Mouse (Mus musculus): ENCODE results near the gene Tmem184a.
A peak's percentile ranks its signal among the peaks of the same experiment; 100 is the strongest.

Gene Tmem184a

DNA sequence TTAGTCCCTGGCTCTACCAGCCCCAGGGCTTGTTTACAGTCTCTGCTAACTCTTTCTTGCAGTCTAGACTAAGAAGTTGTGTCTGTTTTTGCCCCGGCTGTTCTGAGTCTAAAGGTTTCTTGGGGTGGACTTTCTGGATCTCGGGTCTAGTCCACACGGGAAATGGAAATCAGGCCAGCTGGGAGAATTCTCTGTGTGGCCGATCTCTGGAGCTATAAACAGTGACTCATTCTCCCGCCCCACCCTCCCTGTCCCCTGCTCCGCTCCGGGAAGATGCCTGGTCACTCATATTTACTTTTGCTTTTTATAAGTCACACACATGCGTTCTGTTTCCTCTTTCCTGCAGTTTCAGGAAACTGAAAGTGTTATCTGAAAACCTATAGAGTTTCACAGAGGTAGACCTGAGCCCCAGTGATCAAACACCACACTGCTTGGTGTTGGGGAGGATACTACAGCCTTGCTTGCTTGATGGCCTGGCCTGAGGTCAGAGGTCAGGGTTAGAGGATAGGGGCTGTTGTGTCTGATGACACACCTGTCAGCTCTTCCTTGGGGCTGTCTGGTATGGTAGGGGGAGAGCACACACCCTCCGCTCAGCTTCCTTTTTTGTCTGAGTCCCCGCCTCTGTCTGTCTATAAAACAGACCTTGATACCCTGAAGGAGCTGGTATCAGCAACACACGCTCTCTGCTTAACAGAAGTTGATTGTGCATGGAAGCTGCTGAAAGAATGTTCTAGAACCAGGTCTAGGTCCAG lies 26.2 kb downstream of the Tmem184a start:
- no peak for DNase-seq (ENCODE audit: low spot score)

DNA sequence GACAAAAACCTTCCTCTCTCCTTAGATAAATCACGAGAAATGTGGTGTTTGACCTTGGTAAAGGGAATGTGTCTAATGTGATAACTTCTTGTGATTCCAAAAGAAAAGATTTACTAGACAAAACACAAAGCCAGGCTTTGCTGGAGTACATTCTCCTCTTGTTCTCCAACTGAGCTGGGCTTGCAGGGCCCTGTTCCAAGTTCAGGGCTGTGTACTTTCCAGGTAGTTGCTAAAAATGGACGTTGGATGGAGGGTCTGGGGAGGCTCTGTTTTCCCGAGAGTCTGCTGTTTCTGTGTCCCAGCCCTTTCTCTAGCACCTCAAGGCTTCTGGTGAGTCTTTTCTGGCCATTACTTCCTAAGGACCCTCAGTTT lies 26.8 kb downstream of the Tmem184a start:
- no peak for DNase-seq (ENCODE audit: low spot score)

DNA sequence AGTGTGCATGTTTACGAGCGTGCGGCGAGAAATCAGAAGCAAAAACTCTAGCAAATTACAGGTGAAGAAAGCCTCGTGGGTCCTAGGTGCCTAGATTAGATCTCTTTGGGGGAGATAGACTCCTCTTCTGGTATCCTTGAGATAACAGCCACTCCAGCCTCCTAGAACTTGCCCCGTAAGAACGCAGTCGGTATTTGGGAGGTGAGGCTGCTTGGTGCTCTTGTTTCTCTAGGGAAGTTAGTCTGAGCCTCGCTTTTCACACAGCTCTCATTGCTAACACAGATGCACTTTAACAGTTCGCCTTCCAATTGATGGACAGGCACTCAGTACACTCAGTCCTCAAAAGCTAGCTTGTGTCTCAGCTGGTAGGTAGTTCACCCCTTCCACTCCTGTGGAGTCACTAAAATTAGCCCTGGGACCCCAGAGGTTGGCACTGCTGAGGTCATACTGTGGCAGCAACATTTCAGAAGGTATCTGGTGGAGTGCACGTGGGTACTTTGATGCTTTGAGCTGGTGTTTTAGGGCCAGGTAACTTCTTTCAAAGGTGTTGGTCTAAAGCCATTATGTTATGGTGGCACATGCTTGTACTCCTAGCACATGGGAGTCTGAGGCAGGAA lies 27.4 kb downstream of the Tmem184a start:
- no peak for DNase-seq (ENCODE audit: low spot score)

DNA sequence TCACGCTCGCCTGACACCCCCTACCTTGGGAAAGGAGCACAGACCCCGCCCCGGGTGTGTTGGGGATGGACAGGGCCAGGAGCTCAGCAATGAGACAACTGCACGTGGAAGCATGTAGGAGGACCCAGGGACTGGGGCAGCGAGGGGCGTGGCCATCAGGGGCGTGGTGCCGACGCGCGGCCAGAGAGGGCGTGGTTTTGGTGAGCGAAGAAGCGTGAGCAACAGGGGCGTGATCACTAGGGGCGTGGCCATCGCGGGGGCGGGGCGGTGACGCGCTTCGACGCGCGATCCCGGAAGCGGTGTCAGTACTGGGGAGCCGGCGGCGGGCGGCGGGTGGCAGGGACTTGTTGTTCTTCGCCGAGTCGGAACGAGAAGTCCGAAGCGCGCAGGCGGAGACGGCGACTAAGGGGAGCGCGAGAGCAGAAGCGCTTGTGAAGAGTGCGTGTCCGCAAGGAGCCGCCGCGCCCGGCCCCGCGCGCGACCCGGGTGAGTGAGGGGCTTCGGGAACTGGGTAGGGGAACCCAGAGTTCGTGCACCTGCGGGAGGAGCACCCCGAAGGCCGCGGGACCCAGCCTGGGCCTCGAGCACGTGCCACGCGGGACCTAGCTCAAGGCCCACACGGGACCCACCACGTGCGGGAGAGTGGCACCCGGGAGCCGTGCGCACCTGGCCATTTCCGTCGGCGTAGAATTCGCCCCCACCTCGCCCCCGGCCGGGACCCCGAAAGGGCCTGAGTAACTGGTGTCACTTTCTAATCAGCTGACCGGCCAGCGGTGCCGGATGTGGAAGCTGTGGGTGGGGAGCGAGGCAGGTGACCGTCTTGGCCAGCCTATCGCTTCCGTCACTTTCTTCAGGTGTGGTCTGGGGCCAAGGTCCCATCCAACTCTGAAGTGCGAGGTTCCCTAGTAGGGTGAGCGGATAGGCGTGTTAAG lies 28.2 kb downstream of the Tmem184a start, which contains the start of gene Mafk:
Gene Mafk, plus strand, starts transcription at position 287 of the 932 bp plus-strand sequence.
- DNase-seq (ENCODE audit: low spot score), result peak; percentile 100

DNA sequence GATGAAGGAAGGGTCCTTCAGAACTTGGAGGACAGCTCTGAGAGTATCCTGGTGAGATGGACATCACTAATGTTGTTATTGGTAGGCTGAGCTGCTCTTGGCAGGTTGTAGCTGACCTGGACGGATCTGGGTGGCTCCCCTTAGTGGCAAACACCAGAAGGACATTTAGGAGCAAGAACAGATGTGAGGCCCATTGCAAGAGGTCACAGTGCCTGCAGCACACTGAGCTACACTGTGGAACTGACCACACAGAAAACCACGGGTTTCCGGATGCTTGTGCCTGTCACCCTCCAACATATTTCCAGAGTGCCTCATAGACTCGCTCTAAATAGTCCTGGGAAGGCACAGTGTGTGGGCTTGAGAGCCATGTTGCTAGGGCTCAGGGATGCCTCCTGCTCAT lies 30.3 kb downstream of the Tmem184a start:
- peak; percentile 48 for DNase-seq (ENCODE audit: low spot score)

DNA sequence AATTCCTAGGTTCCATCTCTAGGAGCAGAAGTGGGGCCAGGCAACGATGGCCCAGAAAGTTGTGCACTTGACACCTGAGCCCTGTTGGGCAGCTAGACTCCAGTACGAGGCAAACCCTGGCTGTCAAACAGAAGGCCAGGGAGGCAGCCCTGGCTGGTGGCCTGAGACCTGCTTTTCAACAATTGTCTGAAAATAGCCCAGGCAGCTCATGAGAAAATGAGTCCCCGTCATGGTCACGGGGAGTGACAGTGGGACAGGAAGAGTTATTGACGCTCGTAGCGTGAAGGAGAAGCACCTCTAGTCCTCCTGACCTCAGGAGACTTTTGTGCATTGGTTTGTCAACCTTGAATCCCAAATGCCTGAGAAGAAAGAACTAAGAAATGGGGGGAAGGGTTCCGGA lies 38.3 kb downstream of the Tmem184a start:
- DNase-seq (ENCODE audit: low spot score), result no peak

DNA sequence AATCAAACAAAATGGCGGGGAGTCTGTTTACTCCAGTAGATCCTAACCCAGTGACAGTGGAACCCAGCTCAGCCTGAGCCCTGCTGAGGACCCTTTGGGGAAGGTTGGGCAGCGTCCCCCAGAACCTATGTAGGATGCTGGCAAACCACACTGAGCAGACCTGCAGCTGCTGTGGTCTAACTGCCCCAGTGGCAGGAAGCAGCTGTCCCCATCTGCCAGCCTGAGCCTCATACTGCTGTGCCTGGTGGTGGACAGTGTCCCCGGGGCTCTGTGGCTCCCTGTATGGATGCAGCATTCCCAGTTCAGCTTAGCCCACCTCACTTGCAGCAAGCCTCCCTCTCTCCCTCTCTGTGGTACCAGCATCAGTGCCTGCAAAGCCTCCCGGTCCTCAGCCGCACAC lies 42.8 kb downstream of the Tmem184a start:
- DNase-seq (ENCODE audit: low spot score), result no peak

DNA sequence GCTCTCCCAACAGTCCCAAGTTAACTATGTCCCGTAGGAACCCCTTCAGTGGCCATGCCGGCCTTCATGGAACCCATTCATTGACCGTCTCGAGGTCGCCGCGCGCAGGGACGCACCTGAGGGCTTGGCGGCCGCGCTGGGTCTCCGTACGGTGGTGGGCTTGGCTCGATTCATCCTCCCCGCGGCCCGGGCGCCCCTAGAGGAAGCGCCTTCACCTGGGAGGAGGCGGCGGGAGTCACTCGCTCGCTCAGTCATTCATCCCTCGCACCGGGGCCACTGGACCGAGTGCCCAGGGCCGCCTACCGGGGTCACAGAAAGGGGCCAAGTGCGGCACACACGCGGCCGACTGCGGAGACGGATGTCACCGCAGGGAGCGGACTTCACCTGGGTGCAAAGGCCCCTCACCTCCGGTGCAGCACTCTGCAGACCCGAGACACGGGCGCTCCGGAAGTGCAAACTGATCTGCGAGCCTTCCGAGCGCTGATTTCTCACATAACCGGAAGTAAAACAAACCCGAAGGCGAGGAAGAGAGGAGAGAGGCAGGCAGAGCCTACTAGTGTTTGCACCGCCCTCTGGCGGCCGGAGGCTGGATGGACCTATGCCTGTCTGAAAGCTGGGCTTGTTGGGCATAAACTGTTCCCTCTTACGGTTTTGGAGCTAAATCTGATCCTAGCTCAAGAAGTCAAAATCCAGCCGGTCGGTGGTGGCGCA lies 44.3 kb downstream of the Tmem184a start, which contains the start of gene Ints1:
Gene Ints1, minus strand, starts transcription at position 459 of the 711 bp plus-strand sequence.
- peak; percentile 98 for DNase-seq (ENCODE audit: low spot score)

DNA sequence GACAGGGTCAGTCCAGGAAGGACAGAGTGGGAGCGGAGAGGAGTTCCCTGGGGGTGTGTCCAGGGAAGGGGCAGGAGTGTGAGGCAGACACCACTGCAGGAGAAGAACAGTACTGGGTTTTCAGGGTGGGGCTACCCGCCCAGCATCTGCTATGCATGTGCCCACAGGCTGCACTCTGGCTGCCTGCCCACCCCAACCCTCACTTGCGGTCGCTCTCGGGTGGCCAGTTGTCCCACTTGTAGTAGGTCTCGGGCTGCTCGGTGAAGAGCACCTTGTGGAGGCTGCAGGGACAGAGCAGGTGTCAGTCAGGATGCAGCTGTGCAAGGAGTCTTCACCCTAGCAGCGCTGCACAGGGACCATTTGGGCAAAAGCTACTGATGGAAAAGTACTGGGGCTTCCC lies 51.5 kb downstream of the Tmem184a start:
- no peak for DNase-seq (ENCODE audit: low spot score)

DNA sequence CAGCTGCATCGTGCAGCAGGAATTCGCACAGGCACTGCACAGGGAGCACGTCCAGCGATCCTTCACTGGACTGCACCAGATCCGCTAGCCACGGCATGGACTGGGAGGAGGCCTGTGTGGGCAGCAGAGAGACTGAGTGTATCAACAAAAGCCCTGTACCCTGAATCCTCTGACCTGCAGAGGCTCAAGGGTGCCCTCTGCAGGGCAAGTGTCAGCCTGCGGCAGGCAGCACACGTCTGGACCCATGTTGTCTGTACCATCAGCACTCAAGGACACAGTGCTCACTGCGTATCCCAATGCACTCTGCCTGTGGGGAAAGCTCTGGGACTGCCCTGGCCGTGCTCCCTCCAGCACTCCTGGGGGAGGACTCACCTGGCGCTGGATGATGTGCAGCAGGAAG lies 55.4 kb downstream of the Tmem184a start:
- DNase-seq (ENCODE audit: low spot score), result no peak

DNA sequence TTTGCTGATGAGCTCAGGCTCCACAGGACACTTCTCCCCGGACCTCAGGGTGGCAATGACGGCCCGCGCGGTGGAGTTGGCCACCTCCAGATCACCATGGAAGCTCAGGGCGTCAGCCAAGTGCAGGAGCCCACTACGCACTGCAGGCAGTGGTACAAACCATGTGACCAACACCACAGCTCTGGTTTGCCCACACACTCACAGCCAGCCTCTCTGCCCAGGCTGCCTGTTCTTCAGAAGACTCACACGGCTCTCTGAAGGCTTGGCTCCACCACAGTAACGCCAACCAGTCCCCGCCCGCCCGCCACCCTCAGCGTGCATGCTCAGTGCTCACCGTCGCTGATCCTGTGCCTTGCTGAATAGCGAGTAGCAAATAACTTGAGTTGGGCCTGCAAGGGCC lies 61.6 kb downstream of the Tmem184a start:
- DNase-seq (ENCODE audit: low spot score), result no peak

DNA sequence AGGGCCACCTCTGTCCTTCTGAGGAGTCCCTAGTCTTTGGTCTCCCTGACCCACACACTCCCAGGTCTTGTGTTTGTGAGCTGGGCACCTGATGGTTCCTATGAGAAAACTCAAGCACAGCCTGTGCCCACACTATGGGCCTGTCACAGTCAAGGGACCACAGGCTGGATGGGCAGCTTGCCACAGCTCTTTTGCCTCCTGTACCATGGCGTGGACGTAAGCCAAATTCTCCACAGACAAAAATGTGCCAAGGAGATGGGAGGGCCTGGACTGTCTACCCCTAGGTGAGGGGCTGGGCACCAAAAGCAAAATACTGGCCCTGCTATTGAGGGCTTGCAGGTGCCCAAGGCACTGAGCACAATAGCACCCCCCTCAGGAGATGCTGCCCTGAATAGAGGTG lies 63.1 kb downstream of the Tmem184a start:
- DNase-seq (ENCODE audit: low spot score), result no peak

DNA sequence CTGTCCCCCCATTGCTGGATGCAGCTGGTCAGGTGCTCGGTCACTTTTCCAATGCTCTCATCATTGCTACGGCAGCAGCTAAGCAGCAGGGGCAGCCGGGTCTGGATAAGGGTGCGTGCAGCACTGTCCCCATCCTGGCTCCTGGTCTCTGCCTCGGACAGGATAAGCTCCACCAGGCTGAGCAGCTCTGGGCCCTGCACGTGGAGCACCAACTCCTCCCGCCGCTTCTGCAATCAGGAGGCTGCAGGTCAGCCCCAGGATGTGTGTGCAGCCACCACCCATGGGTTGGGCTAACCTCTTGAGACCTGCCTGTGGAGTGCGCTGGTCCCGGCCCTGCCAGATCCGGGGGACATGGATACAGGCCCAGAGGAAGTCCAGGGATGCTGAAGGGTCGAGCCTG lies 63.6 kb downstream of the Tmem184a start:
- DNase-seq (ENCODE audit: low spot score), result no peak

DNA sequence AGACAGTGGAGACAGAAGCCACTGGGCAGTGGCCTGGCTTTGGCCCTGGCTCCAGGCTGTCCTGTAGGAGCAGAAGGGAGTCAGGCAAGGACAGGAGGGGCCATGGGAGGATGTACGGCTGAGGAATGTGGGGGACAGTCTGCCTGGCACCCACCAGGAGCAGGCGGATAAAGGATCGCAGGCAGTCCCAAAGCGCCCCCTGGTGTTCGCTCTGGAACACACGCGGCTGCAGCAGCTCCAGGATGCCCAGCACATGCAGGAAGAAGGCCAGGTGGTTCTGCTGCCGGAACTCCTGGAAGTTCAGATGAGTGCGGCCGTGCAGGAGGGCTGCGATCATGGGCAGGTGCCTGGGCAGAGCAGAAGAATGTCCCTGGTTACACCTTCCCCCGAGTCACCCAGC lies 65.0 kb downstream of the Tmem184a start:
- DNase-seq (ENCODE audit: low spot score), result peak; percentile 83
